Mouse (Mus musculus): ENCODE measurements around the gene Dynll2.

Dynll2 gene

GRCm38 (mm10) chr11:87986831-87987793 lies at the start of gene Dynll2:
Dynll2 (minus strand) TSS chr11:87987533.
- DNase-seq (ENCODE audit: low read depth), result peak; percentile 83

- no peak for DNase-seq (ENCODE audit: low read depth)
Measured at GRCm38 (mm10) chr11:88036761-88037251, 49.5 kb upstream of the Dynll2 start.

- DNase-seq (ENCODE audit: low read depth), result no peak
Measured at GRCm38 (mm10) chr11:88035970-88036369, 48.6 kb upstream of the Dynll2 start.

- no peak for DNase-seq (ENCODE audit: low read depth)
Measured at GRCm38 (mm10) chr11:88031753-88032152, 44.4 kb upstream of the Dynll2 start.

- no peak for DNase-seq (ENCODE audit: low read depth)
Measured at GRCm38 (mm10) chr11:88030836-88031235, 43.5 kb upstream of the Dynll2 start.

- DNase-seq (ENCODE audit: low read depth), result no peak
Measured at GRCm38 (mm10) chr11:88030219-88030618, 42.9 kb upstream of the Dynll2 start.

- DNase-seq (ENCODE audit: low read depth), result no peak
Measured at GRCm38 (mm10) chr11:88028193-88028684, 40.9 kb upstream of the Dynll2 start.

GRCm38 (mm10) chr11:88027391-88028035 lies 40.2 kb upstream of the Dynll2 start:
- DNase-seq (ENCODE audit: low read depth), result no peak

- DNase-seq (ENCODE audit: low read depth), result no peak
Measured at GRCm38 (mm10) chr11:88023933-88024332, 36.6 kb upstream of the Dynll2 start.

- no peak for DNase-seq (ENCODE audit: low read depth)
Measured at GRCm38 (mm10) chr11:88015795-88016194, 28.5 kb upstream of the Dynll2 start.

GRCm38 (mm10) chr11:88015161-88015560 lies 27.8 kb upstream of the Dynll2 start:
- DNase-seq (ENCODE audit: low read depth), result no peak

GRCm38 (mm10) chr11:88013632-88014031 lies 26.3 kb upstream of the Dynll2 start:
- no peak for DNase-seq (ENCODE audit: low read depth)

GRCm38 (mm10) chr11:88012621-88013244 lies 25.4 kb upstream of the Dynll2 start:
- no peak for DNase-seq (ENCODE audit: low read depth)

- DNase-seq (ENCODE audit: low read depth), result no peak
Measured at GRCm38 (mm10) chr11:88011914-88012419, 24.6 kb upstream of the Dynll2 start.

GRCm38 (mm10) chr11:88011208-88011913 lies 24.0 kb upstream of the Dynll2 start:
- no peak for DNase-seq (ENCODE audit: low read depth)

GRCm38 (mm10) chr11:88009542-88010190 lies 22.3 kb upstream of the Dynll2 start:
- DNase-seq (ENCODE audit: low read depth), result no peak

- no peak for DNase-seq (ENCODE audit: low read depth)
Measured at GRCm38 (mm10) chr11:88008641-88009040, 21.3 kb upstream of the Dynll2 start.

- peak; percentile 46 for DNase-seq (ENCODE audit: low read depth)
Measured at GRCm38 (mm10) chr11:88004123-88004522, 16.8 kb upstream of the Dynll2 start.

GRCm38 (mm10) chr11:88002738-88003137 lies 15.4 kb upstream of the Dynll2 start:
- no peak for DNase-seq (ENCODE audit: low read depth)

GRCm38 (mm10) chr11:87999751-88000150 lies 12.4 kb upstream of the Dynll2 start:
- no peak for DNase-seq (ENCODE audit: low read depth)

GRCm38 (mm10) chr11:87991806-87992205 lies 4.5 kb upstream of the Dynll2 start:
- DNase-seq (ENCODE audit: low read depth), result no peak
